Mouse (Mus musculus): ENCODE data around the gene Gosr2. TPM values are rescaled to one million over a fixed set of nuclear protein-coding genes. Genes with fewer than 3 reads are reported as not detected.
A peak's percentile ranks its signal among the peaks of the same experiment; 100 is the strongest.

Gene Gosr2
- polyA plus RNA-seq, 1 experiment from 2014 or later, result 58.7 TPM

GRCm38 (mm10) chr11:103647921-103648620 lies 49.6 kb downstream of the Gosr2 start:
- Histone ChIP-seq H3K36me3 (ENCODE audit: control insufficient read depth, insufficient read depth, low read length) (no peaks in the 10 kb centered on the region), H3K4me1 (replicated peaks; ENCODE audit: control insufficient read depth, insufficient read depth) (no peaks in the 10 kb centered on the region), H3K9me3 (ENCODE audit: control insufficient read depth, low read length) (no peaks in the 10 kb centered on the region), H3K9ac (ENCODE audit: low read length) (no peak overlapping the region), H3K4me2 (replicated peaks; ENCODE audit: low read depth) (no peak overlapping the region), H3K27me3 (ENCODE audit: control insufficient read depth, insufficient read depth, low read length) (peaks cover 14% of the 10 kb centered on the region; the same call in 1 of the 2 replicates), H3K27ac (replicated peaks) (no peak overlapping the region), H3K4me3 (ENCODE audit: low read depth, low read length) (no peak overlapping the region)
- no peak for ATAC-seq (ENCODE audit: low FRiP score, low TSS enrichment)
- DNase-seq (ENCODE audit: low spot score), result no peak
- TF ChIP-seq EP300 (optimal IDR thresholded peaks at IDR 0.05) (no peak), CTCF (IDR thresholded peaks at IDR 0.05; ENCODE audit: low read depth) (no peak)
- 11% methylated on average over 11 of the region's 11 CpGs for WGBS

- peaks cover 14% of the 10 kb centered on the region; the same call in 1 of the 2 replicates for H3K27me3 ChIP-seq (ENCODE audit: control insufficient read depth, insufficient read depth, low read length)
- no peak overlapping the region for H3K4me2 ChIP-seq (replicated peaks; ENCODE audit: low read depth)
- WGBS, result 83% methylated on average over 6 of the region's 6 CpGs
- H3K9me3 ChIP-seq (ENCODE audit: control insufficient read depth, low read length), result no peaks in the 10 kb centered on the region
- no peak overlapping the region for H3K27ac ChIP-seq (replicated peaks)
- no peaks in the 10 kb centered on the region for H3K36me3 ChIP-seq (ENCODE audit: control insufficient read depth, insufficient read depth, low read length)
- no peak for ATAC-seq (ENCODE audit: low FRiP score, low TSS enrichment)
- no peak for TF ChIP-seq CTCF (IDR thresholded peaks at IDR 0.05; ENCODE audit: low read depth)
- TF ChIP-seq EP300 (optimal IDR thresholded peaks at IDR 0.05), result no peak
- H3K9ac ChIP-seq (ENCODE audit: low read length), result no peak overlapping the region
- no peak overlapping the region for H3K4me3 ChIP-seq (ENCODE audit: low read depth, low read length)
- H3K4me1 ChIP-seq (replicated peaks; ENCODE audit: control insufficient read depth, insufficient read depth), result no peaks in the 10 kb centered on the region
- DNase-seq (ENCODE audit: low spot score), result peak; percentile 9
Measured at GRCm38 (mm10) chr11:103646301-103646700, 51.4 kb downstream of the Gosr2 start.

GRCm38 (mm10) chr11:103645731-103646130 lies 52.0 kb downstream of the Gosr2 start:
- Histone ChIP-seq H3K9me3 (ENCODE audit: control insufficient read depth, low read length) (no peaks in the 10 kb centered on the region), H3K27me3 (ENCODE audit: control insufficient read depth, insufficient read depth, low read length) (peaks cover 17% of the 10 kb centered on the region; the same call in 1 of the 2 replicates), H3K27ac (replicated peaks) (no peak overlapping the region), H3K9ac (ENCODE audit: low read length) (no peak overlapping the region), H3K4me3 (ENCODE audit: low read depth, low read length) (no peak overlapping the region), H3K4me1 (replicated peaks; ENCODE audit: control insufficient read depth, insufficient read depth) (no peaks in the 10 kb centered on the region), H3K36me3 (ENCODE audit: control insufficient read depth, insufficient read depth, low read length) (no peaks in the 10 kb centered on the region), H3K4me2 (replicated peaks; ENCODE audit: low read depth) (no peak overlapping the region)
- TF ChIP-seq CTCF (IDR thresholded peaks at IDR 0.05; ENCODE audit: low read depth) (no peak), EP300 (optimal IDR thresholded peaks at IDR 0.05) (no peak)
- ATAC-seq (ENCODE audit: low FRiP score, low TSS enrichment), result no peak
- WGBS, result 43% methylated on average over 8 of the region's 8 CpGs
- peak; percentile 10 for DNase-seq (ENCODE audit: low spot score)

GRCm38 (mm10) chr11:103643211-103643610 lies 54.5 kb downstream of the Gosr2 start:
- WGBS, result 74% methylated on average over 9 of the region's 9 CpGs
- Histone ChIP-seq H3K9ac (ENCODE audit: low read length) (no peak overlapping the region), H3K4me1 (replicated peaks; ENCODE audit: control insufficient read depth, insufficient read depth) (no peaks in the 10 kb centered on the region), H3K27ac (replicated peaks) (no peak overlapping the region), H3K4me2 (replicated peaks; ENCODE audit: low read depth) (no peak overlapping the region), H3K4me3 (ENCODE audit: low read depth, low read length) (no peak overlapping the region), H3K9me3 (ENCODE audit: control insufficient read depth, low read length) (no peaks in the 10 kb centered on the region), H3K27me3 (ENCODE audit: control insufficient read depth, insufficient read depth, low read length) (peaks cover 3% of the 10 kb centered on the region; the same call in 1 of the 2 replicates), H3K36me3 (ENCODE audit: control insufficient read depth, insufficient read depth, low read length) (no peaks in the 10 kb centered on the region)
- ATAC-seq (ENCODE audit: low FRiP score, low TSS enrichment) (no peak), DNase-seq (ENCODE audit: low spot score) (no peak)
- TF ChIP-seq EP300 (optimal IDR thresholded peaks at IDR 0.05) (no peak), CTCF (IDR thresholded peaks at IDR 0.05; ENCODE audit: low read depth) (no peak)

GRCm38 (mm10) chr11:103639407-103639946 lies 58.2 kb downstream of the Gosr2 start:
- Histone ChIP-seq H3K27ac (replicated peaks) (no peak overlapping the region), H3K27me3 (ENCODE audit: control insufficient read depth, insufficient read depth, low read length) (peaks cover 3% of the 10 kb centered on the region; the same call in 1 of the 2 replicates), H3K4me3 (ENCODE audit: low read depth, low read length) (no peak overlapping the region), H3K9ac (ENCODE audit: low read length) (no peak overlapping the region), H3K4me2 (replicated peaks; ENCODE audit: low read depth) (no peak overlapping the region), H3K36me3 (ENCODE audit: control insufficient read depth, insufficient read depth, low read length) (no peaks in the 10 kb centered on the region), H3K9me3 (ENCODE audit: control insufficient read depth, low read length) (no peaks in the 10 kb centered on the region), H3K4me1 (replicated peaks; ENCODE audit: control insufficient read depth, insufficient read depth) (no peaks in the 10 kb centered on the region)
- WGBS, result 4% methylated on average over 10 of the region's 10 CpGs
- DNase-seq (ENCODE audit: low spot score) (peak; percentile 64), ATAC-seq (ENCODE audit: low FRiP score, low TSS enrichment) (no peak)
- peak; percentile 98 for TF ChIP-seq CTCF (IDR thresholded peaks at IDR 0.05; ENCODE audit: low read depth)
- TF ChIP-seq EP300 (optimal IDR thresholded peaks at IDR 0.05), result no peak

- Histone ChIP-seq H3K4me3 (ENCODE audit: low read depth, low read length) (no peak within 1 kb of the TSS), H3K27ac (replicated peaks) (no peak within 1 kb of the TSS), H3K9ac (ENCODE audit: low read length) (no peak within 1 kb of the TSS), H3K4me1 (replicated peaks; ENCODE audit: control insufficient read depth, insufficient read depth) (no peaks in the 10 kb centered on the region), H3K4me2 (replicated peaks; ENCODE audit: low read depth) (no peak within 1 kb of the TSS), H3K27me3 (ENCODE audit: control insufficient read depth, insufficient read depth, low read length) (peaks cover 3% of the 10 kb centered on the region; the same call in 1 of the 2 replicates), H3K9me3 (ENCODE audit: control insufficient read depth, low read length) (no peaks in the 10 kb centered on the region), H3K36me3 (ENCODE audit: control insufficient read depth, insufficient read depth, low read length) (no peaks in the 10 kb centered on the region)
- 78% methylated on average over 3 of the region's 3 CpGs for WGBS
- ATAC-seq (ENCODE audit: low FRiP score, low TSS enrichment) (no peak), DNase-seq (ENCODE audit: low spot score) (no peak)
- TF ChIP-seq EP300 (optimal IDR thresholded peaks at IDR 0.05) (no peak), CTCF (IDR thresholded peaks at IDR 0.05; ENCODE audit: low read depth) (no peak)
Measured at GRCm38 (mm10) chr11:103638790-103639189, 58.9 kb downstream of the Gosr2 start, which contains the start of gene Lyzl6. TSS of gene Lyzl6 (minus strand) at chr11:103638890.

Measured in stomach, postnatal 0 days (tissue).